Mouse (Mus musculus) olfactory bulb, adult 2 months (tissue): ENCODE measurements around the gene Gatc. TPM values are rescaled to one million over a fixed set of nuclear protein-coding genes. Genes with fewer than 3 reads are reported as not detected.
"Not testable (repeated sequence)": the region's sequence is repeated elsewhere in the genome, so short reads cannot be mapped to it uniquely, and the experiment has no call there.

Source experiments
- H3K27ac ChIP-seq: fragments of 200-500 bp; 2 replicates; pipeline ENCODE4 v1.5.1; 2012; ENCODE audit warnings: low read depth, low read length; ENCODE audit not compliant: insufficient read depth
- H3K4me1 ChIP-seq: fragments of 200-500 bp; 2 replicates; pipeline ENCODE4 v1.6.1; 2012; ENCODE audit warnings: low read length; ENCODE audit not compliant: control insufficient read depth, insufficient read depth
- H3K4me3 ChIP-seq: fragments of 200-500 bp; 2 replicates; pipeline ENCODE4 v1.5.1; 2012; ENCODE audit warnings: mild to moderate bottlenecking, low read depth, low read length, moderate library complexity; ENCODE audit not compliant: insufficient read depth
- CTCF ChIP-seq: fragments of 200-500 bp; IDR thresholded peaks from 2 replicates; pipeline ENCODE4 v1.5.1; 2012; ENCODE audit warnings: low read depth, mild to moderate bottlenecking, low read length, moderate library complexity; ENCODE audit not compliant: insufficient read depth
- POLR2A ChIP-seq: fragments of 200-500 bp; IDR thresholded peaks from 2 replicates; pipeline ENCODE4 v1.6.1; 2012; ENCODE audit warnings: mild to moderate bottlenecking, low read depth, low read length, moderate library complexity; ENCODE audit not compliant: insufficient read depth
- WGBS: fragments of 180-500 bp; shearing (Covaris S2); methylation state at CpG from one replicate; pipeline ENCODE4 v1.1.7; 2018; 5-methylcytosine and 5-hydroxymethylcytosine counted together
- polyA plus RNA-seq: library from polyadenylated mRNA; stranded (reverse); fragments of >200 nt; gene quantifications from 2 replicates; pipeline ENCODE4 v1.2.4, GENCODE M21; 2012; ENCODE audit warnings: low replicate concordance; ENCODE audit not compliant: missing spikeins, insufficient read depth, insufficient read length

Gene Gatc
- polyA plus RNA-seq, 1 experiment = not detected

DNA sequence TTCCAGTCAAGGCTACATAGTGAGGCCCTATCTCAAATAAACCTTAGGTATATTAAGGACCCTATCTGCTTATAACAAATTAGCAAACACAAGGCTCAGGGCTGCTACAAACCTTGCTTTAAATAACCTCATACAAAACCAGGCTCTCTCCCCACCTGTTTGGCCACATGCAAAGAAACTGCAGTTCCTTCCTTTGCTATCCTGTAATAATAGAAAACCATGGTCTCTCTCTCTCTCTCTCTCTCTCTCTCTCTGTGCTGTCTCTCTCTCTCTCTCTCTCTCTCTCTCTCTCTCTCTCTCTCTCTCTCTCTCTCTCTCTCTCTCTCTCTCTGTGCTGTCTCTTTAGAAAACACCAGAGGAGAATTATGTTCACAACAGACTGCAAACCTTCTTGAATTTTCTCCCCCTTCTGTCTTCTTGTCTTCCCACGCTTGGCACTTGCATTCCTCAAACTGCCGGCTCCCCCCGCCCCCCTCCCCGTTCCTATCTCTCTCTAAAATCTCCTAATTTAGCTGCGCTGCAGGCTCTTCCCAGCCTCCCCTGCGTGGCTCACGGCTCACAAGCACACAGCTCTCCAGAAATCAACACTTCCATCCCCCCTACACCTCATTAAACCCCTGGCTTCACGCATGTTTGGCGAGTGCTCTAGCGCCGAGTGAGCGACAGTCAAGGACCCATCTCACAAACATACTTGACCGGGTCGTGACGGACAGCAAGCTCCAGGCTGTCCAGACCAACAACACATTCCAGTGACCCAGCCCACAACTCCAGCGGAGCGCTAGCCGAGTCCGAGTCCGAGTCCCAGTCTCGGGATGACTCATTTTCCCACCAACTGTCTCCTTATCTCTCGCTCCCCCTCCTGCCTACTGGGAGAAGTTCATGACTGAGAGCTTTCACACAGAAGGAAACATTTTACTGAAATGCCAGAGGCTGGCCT lies 21.7 kb downstream of the Gatc start:
- 1% methylated on average over 22 of the region's 22 CpGs for WGBS
- H3K4me1 ChIP-seq = peaks cover 25% of the 10 kb centered on the region
- peak overlapping the region; percentile 45 for H3K4me3 ChIP-seq
- peak overlapping the region; percentile 87 for H3K27ac ChIP-seq
- 0 out of 2 replicates have a peak, but pooled peaks have one; percentile 44 for TF ChIP-seq POLR2A
- TF ChIP-seq CTCF = 0 out of 2 replicates have a peak, but pooled peaks have one; percentile 14

- WGBS = 20% methylated on average over 10 of the region's 10 CpGs
- Histone ChIP-seq H3K27ac (peak overlapping the region; percentile 95), H3K4me1 (peaks cover 25% of the 10 kb centered on the region), H3K4me3 (no peak overlapping the region)
- TF ChIP-seq CTCF (no peak), POLR2A (no peak)
Measured at GRCm38 (mm10) chr5:115317645-115318328, 23.2 kb downstream of the Gatc start.

- 16% methylated on average over 14 of the region's 14 CpGs for WGBS
- TF ChIP-seq CTCF (no peak), POLR2A (no peak)
- Histone ChIP-seq H3K4me3 (no peak overlapping the region), H3K27ac (peak overlapping the region; percentile 95), H3K4me1 (peaks cover 25% of the 10 kb centered on the region)
Measured at GRCm38 (mm10) chr5:115316968-115317644, 23.9 kb downstream of the Gatc start.

- no peak overlapping the region for H3K4me3 ChIP-seq
- no peak overlapping the region for H3K27ac ChIP-seq
- H3K4me1 ChIP-seq = peaks cover 18% of the 10 kb centered on the region
- WGBS = 67% methylated on average over 5 of the region's 5 CpGs
- TF ChIP-seq CTCF (no peak), POLR2A (no peak)
Measured at GRCm38 (mm10) chr5:115313668-115313943, 27.4 kb downstream of the Gatc start.

DNA sequence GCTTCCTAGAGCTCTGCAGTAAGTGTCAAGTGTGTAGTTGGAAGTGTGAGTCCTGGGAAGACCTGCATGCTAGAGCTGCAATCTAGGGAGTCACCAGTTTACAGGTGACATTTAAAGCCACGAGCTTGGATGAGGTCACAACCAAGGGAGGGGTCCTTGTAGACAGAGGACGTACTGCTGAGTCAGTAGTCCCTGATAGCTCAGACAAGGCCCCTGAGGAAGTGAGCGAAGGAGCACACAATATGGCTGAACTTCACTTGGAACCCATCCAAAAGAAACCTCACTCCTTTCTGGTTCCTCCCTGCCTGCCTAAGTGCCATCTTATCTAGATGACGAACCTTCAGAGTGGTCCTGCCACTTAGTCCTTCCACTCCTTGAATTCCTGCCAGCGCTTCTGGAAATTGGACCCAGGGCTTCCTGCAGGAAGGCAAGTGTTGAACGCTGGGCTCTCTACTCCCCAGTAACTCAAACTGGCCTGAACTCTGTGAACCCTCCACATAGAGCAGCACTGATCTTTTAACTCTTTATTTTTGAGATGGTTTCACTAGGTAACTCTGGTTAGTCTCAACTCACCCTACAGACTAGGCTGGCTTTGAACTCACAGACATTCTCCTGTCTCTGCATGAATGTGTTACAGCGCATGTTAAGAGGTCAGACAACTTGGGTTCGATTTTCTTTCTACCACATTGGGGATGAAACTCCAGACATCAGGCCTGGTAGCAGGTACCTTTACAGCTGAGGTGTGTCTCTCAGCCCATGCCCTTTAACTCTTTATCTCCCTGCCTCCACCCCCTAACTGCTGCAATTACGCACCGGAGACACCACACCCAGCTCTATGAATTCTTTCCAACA lies 27.9 kb downstream of the Gatc start:
- no peak overlapping the region for H3K27ac ChIP-seq
- 76% methylated on average over 10 of the region's 10 CpGs for WGBS
- H3K4me3 ChIP-seq = no peak overlapping the region
- TF ChIP-seq POLR2A = no peak
- TF ChIP-seq CTCF = no peak
- H3K4me1 ChIP-seq = peaks cover 15% of the 10 kb centered on the region

DNA sequence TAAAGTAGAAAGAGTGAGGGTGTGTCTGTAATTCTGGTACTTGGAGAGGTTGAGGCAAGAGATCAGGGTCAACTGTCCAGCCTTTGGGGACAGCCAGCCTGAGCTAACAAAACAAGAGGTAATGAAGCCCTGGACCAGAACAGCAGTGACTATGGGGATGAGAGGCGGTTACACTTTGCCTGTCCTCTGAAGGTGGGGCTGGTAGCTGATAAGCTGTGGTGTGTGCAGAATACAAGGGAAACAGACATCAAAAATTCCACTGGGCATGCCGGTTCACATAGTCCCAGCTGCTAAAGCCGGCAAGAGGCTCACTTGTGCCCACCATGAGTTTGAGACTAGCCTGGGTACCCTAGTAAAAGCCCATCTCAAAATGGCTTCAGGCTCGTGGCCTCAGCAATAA lies 28.6 kb downstream of the Gatc start:
- Histone ChIP-seq H3K27ac (no peak overlapping the region), H3K4me3 (no peak overlapping the region), H3K4me1 (peaks cover 10% of the 10 kb centered on the region)
- 81% methylated on average over 4 of the region's 4 CpGs for WGBS
- TF ChIP-seq CTCF (no peak), POLR2A (no peak)

- 80% methylated on average over 6 of the region's 7 CpGs for WGBS
Measured at GRCm38 (mm10) chr5:115302190-115302589, 38.8 kb downstream of the Gatc start.

GRCm38 (mm10) chr5:115301615-115302014 lies 39.4 kb downstream of the Gatc start:
- H3K4me3 ChIP-seq = peak overlapping the region; percentile 57
- H3K4me1 ChIP-seq = peaks cover 9% of the 10 kb centered on the region
- no peak for TF ChIP-seq CTCF
- no peak for TF ChIP-seq POLR2A
- H3K27ac ChIP-seq = no peak overlapping the region
- 18% methylated on average over 13 of the region's 13 CpGs for WGBS

More at GRCm38 (mm10) chr5:115302190-115302589, 38.8 kb downstream of the Gatc start:
- not testable (repeated sequence) for H3K4me3 ChIP-seq, H3K27ac ChIP-seq, H3K4me1 ChIP-seq
